Mouse (Mus musculus): ENCODE measurements at regions not wholly inside any gene's neighbourhood (a gene's known extent, or its start where the extent isn't known, plus 50 kb on each side); places are given as distances from the start of the nearest gene placed in this dataset.

- DNase-seq (ENCODE audit: low spot score): no peak
Measured at GRCm38 (mm10) chr4:54610101-54610500, 334.7 kb upstream of the Zfp462 start.

- DNase-seq (ENCODE audit: low spot score): no peak
Measured at GRCm38 (mm10) chr4:54611990-54612980, 332.6 kb upstream of the Zfp462 start.

GRCm38 (mm10) chr4:54613076-54613475 is 331.8 kb upstream of the Zfp462 start:
- no peak for DNase-seq (ENCODE audit: low spot score)

- no peak for DNase-seq (ENCODE audit: low spot score)
Measured at GRCm38 (mm10) chr4:54613611-54614010, 331.2 kb upstream of the Zfp462 start.

GRCm38 (mm10) chr4:54615886-54616285 is 329.0 kb upstream of the Zfp462 start:
- DNase-seq (ENCODE audit: low spot score): no peak

- no peak for DNase-seq (ENCODE audit: low spot score)
Measured at GRCm38 (mm10) chr4:54624024-54624873, 320.6 kb upstream of the Zfp462 start.

- no peak for DNase-seq (ENCODE audit: low spot score)
Measured at GRCm38 (mm10) chr4:54636986-54637641, 307.7 kb upstream of the Zfp462 start.

- DNase-seq (ENCODE audit: low spot score): no peak
Measured at GRCm38 (mm10) chr4:54646033-54646432, 298.8 kb upstream of the Zfp462 start.

GRCm38 (mm10) chr4:54646459-54646858 is 298.4 kb upstream of the Zfp462 start:
- no peak for DNase-seq (ENCODE audit: low spot score)

- no peak for DNase-seq (ENCODE audit: low spot score)
Measured at GRCm38 (mm10) chr4:54648254-54648653, 296.6 kb upstream of the Zfp462 start.

- DNase-seq (ENCODE audit: low spot score): no peak
Measured at GRCm38 (mm10) chr4:54651646-54652110, 293.2 kb upstream of the Zfp462 start.

- no peak for DNase-seq (ENCODE audit: low spot score)
Measured at GRCm38 (mm10) chr4:54652111-54653021, 292.5 kb upstream of the Zfp462 start.

GRCm38 (mm10) chr4:54653097-54653776 is 291.6 kb upstream of the Zfp462 start:
- no peak for DNase-seq (ENCODE audit: low spot score)
